Mouse (Mus musculus) frontal cortex, postnatal 36 days (tissue): ENCODE measurements at regions not wholly inside any gene's neighbourhood (a gene's known extent, or its start where the extent isn't known, plus 50 kb on each side); places are given as distances from the start of the nearest gene placed in this dataset.

ENCODE experiments used
- DNase-seq, 2 experiments: peaks; one replicate each; pipeline ENCODE4 v3.0.0; 2022; ENCODE audit warnings: low spot score in 2 of 2

GRCm38 (mm10) chr1:164631679-164632078 is 164.8 kb upstream of the Dpt start:
- peak; percentile 10 to 36 for DNase-seq

- DNase-seq: no peak
Observed at GRCm38 (mm10) chr1:164628840-164629239, 167.6 kb upstream of the Dpt start.

- DNase-seq: no peak
Observed at GRCm38 (mm10) chr1:164622946-164623345, 164.8 kb upstream of the Atp1b1 start.

- DNase-seq: no peak
Observed at GRCm38 (mm10) chr1:164622417-164622816, 164.3 kb upstream of the Atp1b1 start.

- no peak for DNase-seq
Observed at GRCm38 (mm10) chr1:164620129-164620528, 162.0 kb upstream of the Atp1b1 start.

GRCm38 (mm10) chr1:164617871-164618270 is 159.7 kb upstream of the Atp1b1 start:
- peak in 1 of 2 experiments; percentile 30 for DNase-seq

GRCm38 (mm10) chr1:164607061-164607460 is 148.9 kb upstream of the Atp1b1 start:
- DNase-seq: no peak

- no peak for DNase-seq
Observed at GRCm38 (mm10) chr1:164606141-164606754, 148.1 kb upstream of the Atp1b1 start.

- DNase-seq: no peak
Observed at GRCm38 (mm10) chr1:164603433-164603832, 145.3 kb upstream of the Atp1b1 start.

- no peak for DNase-seq
Observed at GRCm38 (mm10) chr1:164602568-164602967, 144.4 kb upstream of the Atp1b1 start.

- DNase-seq: peak; percentile 19 to 40
Observed at GRCm38 (mm10) chr1:164590205-164590613, 132.1 kb upstream of the Atp1b1 start.

GRCm38 (mm10) chr1:164586066-164586989 is 128.2 kb upstream of the Atp1b1 start:
- DNase-seq: peak; percentile 77 to 82

- peak; percentile 48 to 77 for DNase-seq
Observed at GRCm38 (mm10) chr1:164576856-164577489, 118.8 kb upstream of the Atp1b1 start.

- no peak for DNase-seq
Observed at GRCm38 (mm10) chr1:164573639-164574038, 115.5 kb upstream of the Atp1b1 start.

- DNase-seq: no peak
Observed at GRCm38 (mm10) chr1:164572183-164572582, 114.0 kb upstream of the Atp1b1 start.

- DNase-seq: no peak
Observed at GRCm38 (mm10) chr1:164571496-164572078, 113.4 kb upstream of the Atp1b1 start.

GRCm38 (mm10) chr1:164564847-164565246 is 106.7 kb upstream of the Atp1b1 start:
- DNase-seq: no peak

- DNase-seq: no peak
Observed at GRCm38 (mm10) chr1:164559546-164560228, 101.5 kb upstream of the Atp1b1 start.

GRCm38 (mm10) chr1:164552658-164553057 is 94.5 kb upstream of the Atp1b1 start:
- no peak for DNase-seq

- no peak for DNase-seq
Observed at GRCm38 (mm10) chr1:164551019-164551418, 92.9 kb upstream of the Atp1b1 start.

GRCm38 (mm10) chr1:164550596-164550995 is 92.4 kb upstream of the Atp1b1 start:
- DNase-seq: no peak
